Mouse (Mus musculus): ENCODE measurements around the gene Fignl1. TPM values are rescaled to one million over a fixed set of nuclear protein-coding genes. Genes with fewer than 3 reads are reported as not detected.

Fignl1 gene
- polyA plus RNA-seq, 1 experiment from 2014 or later: 16.3 TPM

DNA sequence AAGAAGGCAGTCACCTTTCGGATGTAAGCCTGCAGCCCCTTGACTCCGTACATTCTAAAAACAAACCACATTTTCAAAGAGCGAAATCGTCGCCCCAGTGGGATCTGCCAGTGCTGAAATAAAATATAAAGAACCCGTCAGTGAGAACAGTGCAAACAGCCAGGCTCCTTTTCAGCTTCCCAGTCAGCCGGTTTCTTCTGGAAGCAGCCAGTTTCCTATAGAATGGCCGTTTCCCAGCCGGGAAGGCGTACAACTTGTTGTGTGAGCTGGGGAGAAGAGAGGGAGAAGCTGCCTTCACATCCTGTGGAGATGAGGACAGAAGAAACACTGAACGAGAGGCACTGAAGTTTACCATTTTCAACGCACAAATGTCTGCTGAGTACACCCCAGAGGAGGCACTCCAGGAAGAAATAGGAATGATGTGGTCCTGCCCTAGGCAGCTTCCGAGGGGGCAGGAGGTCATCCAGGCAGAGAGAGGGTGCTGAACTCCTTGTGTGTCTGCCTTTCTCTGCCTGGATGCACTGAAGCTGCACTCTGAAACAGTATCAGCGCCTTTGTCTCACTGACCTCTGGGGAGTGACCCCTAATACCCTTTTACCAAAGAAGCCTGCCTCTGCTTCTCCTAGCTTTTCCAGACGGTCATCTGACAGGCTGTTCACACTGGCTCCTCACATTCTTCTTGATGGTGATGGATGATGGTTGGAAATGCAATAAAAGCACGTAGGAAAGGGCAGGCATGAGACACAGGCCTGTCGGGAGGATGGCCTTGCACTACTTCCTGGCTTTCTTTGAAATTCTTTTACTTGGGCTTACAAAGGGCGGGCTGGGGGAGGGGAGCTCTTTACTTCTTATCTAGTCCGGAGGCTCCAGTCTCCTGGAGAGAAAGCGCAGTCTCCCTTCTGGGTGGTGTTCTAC, 13.7 kb upstream of the Fignl1 start:
- no peak overlapping the region for H3K4me3 ChIP-seq (replicated peaks; ENCODE audit: low read depth, low read length)
- H3K9me3 ChIP-seq (ENCODE audit: control insufficient read depth, low read length): no peaks in the 10 kb centered on the region
- no peaks in the 10 kb centered on the region for H3K36me3 ChIP-seq (ENCODE audit: control insufficient read depth, insufficient read depth, low read length)
- DNase-seq: peak; percentile 69
- peaks cover 20% of the 10 kb centered on the region for H3K4me1 ChIP-seq (ENCODE audit: control insufficient read depth, insufficient read depth, low read length)
- ATAC-seq (ENCODE audit: low FRiP score, low TSS enrichment): no peak
- H3K4me2 ChIP-seq (ENCODE audit: low read length): peak overlapping the region; percentile 40
- 7% methylated on average over 20 of the region's 20 CpGs for WGBS
- peak overlapping the region; percentile 80 for H3K27ac ChIP-seq (replicated peaks; ENCODE audit: low read depth, low read length)
- peak overlapping the region; percentile 36; the same call in 1 of the 2 replicates for H3K9ac ChIP-seq (replicated peaks; ENCODE audit: low read length)
- H3K27me3 ChIP-seq (ENCODE audit: control insufficient read depth, insufficient read depth, low read length): no peaks in the 10 kb centered on the region

DNA sequence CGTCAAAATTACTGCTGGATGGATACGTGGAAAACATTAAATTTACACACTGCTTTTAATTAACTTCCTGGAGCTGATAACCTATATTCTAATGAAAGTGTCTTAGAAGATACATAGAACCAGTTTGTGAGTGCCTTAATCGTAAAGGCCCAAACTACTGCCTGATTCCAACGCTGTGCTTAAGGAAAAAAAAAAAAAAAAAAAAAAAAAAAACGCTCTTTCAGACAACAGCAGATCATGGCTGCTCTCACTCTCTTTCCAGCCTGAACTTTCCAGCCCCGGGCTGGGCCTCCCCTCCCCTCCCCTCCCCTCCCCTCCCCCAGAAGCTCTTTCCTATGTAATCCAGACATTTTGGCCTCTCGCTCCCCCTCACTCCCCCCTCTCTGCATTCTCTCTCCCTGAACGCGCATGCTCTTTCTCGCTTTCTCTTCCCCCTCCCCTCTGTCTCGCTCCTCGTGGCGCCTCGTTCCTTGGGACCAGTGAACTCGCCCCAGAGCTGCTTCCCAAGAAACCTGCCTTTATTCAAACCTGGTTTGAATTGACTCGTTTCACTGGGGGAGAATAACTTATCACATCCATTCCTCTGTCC, 12.7 kb upstream of the Fignl1 start:
- Histone ChIP-seq H3K36me3 (ENCODE audit: control insufficient read depth, insufficient read depth, low read length) (no peaks in the 10 kb centered on the region), H3K4me2 (ENCODE audit: low read length) (peak overlapping the region; percentile 40), H3K4me3 (replicated peaks; ENCODE audit: low read depth, low read length) (no peak overlapping the region), H3K4me1 (ENCODE audit: control insufficient read depth, insufficient read depth, low read length) (peaks cover 20% of the 10 kb centered on the region), H3K27me3 (ENCODE audit: control insufficient read depth, insufficient read depth, low read length) (no peaks in the 10 kb centered on the region), H3K9ac (replicated peaks; ENCODE audit: low read length) (peak overlapping the region; percentile 36; the same call in 1 of the 2 replicates), H3K27ac (replicated peaks; ENCODE audit: low read depth, low read length) (peak overlapping the region; percentile 80), H3K9me3 (ENCODE audit: control insufficient read depth, low read length) (no peaks in the 10 kb centered on the region)
- DNase-seq (peak; percentile 93), ATAC-seq (ENCODE audit: low FRiP score, low TSS enrichment) (peak; percentile 79)
- 6% methylated on average over 16 of the region's 16 CpGs for WGBS

DNA sequence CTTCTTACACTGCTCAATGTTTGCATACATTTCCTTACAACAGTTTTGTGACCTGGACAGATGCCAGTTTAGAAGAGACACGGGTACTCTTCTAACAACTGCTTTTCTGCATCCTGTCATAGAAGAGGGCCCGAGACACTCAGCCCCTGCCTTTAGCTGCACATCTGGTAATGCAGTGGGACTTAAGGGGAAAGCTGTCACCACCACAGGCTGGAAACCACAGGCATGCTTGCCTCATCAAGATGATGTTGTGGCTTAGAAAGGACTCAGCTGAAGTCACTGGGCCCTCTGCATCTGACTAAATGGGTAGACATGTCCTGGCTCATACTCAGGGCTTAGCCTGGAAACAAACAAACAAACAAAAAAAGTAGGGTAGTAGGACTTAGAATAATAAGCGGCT, 12.0 kb upstream of the Fignl1 start:
- Histone ChIP-seq H3K9ac (replicated peaks; ENCODE audit: low read length) (no peak overlapping the region), H3K9me3 (ENCODE audit: control insufficient read depth, low read length) (no peaks in the 10 kb centered on the region), H3K4me1 (ENCODE audit: control insufficient read depth, insufficient read depth, low read length) (peaks cover 20% of the 10 kb centered on the region), H3K4me2 (ENCODE audit: low read length) (no peak overlapping the region), H3K27me3 (ENCODE audit: control insufficient read depth, insufficient read depth, low read length) (no peaks in the 10 kb centered on the region), H3K36me3 (ENCODE audit: control insufficient read depth, insufficient read depth, low read length) (no peaks in the 10 kb centered on the region), H3K27ac (replicated peaks; ENCODE audit: low read depth, low read length) (peak overlapping the region; percentile 46), H3K4me3 (replicated peaks; ENCODE audit: low read depth, low read length) (no peak overlapping the region)
- peak; percentile 31 for DNase-seq
- WGBS: 78% methylated on average over 3 of the region's 3 CpGs
- ATAC-seq (ENCODE audit: low FRiP score, low TSS enrichment): no peak

DNA sequence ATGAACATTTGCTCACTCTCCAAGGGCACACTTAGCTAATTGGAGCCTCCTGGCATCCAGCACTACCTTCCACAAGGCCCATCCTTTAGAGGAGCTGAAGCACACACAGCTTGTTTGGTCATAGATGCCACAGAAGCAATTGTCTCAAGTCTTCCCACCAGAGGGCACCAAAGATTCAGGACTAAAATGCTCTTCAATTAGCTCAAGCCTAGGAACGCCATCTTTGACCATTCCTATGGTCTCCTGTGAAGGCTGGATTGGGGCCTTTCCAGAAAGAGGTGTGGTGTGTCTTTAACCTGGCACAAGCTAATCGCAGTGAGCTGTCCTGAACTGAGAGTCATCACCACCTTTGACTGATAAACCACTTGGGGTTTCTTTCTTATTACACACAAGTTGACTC, 11.5 kb upstream of the Fignl1 start:
- H3K27ac ChIP-seq (replicated peaks; ENCODE audit: low read depth, low read length): 0 out of 2 replicates have a peak overlapping the region, but pooled peaks have one; percentile 46
- peaks cover 20% of the 10 kb centered on the region for H3K4me1 ChIP-seq (ENCODE audit: control insufficient read depth, insufficient read depth, low read length)
- H3K4me2 ChIP-seq (ENCODE audit: low read length): no peak overlapping the region
- no peaks in the 10 kb centered on the region for H3K27me3 ChIP-seq (ENCODE audit: control insufficient read depth, insufficient read depth, low read length)
- DNase-seq (peak; percentile 97), ATAC-seq (ENCODE audit: low FRiP score, low TSS enrichment) (peak; percentile 55)
- no peaks in the 10 kb centered on the region for H3K36me3 ChIP-seq (ENCODE audit: control insufficient read depth, insufficient read depth, low read length)
- no peaks in the 10 kb centered on the region for H3K9me3 ChIP-seq (ENCODE audit: control insufficient read depth, low read length)
- 5% methylated on average over 2 of the region's 2 CpGs for WGBS
- no peak overlapping the region for H3K4me3 ChIP-seq (replicated peaks; ENCODE audit: low read depth, low read length)
- no peak overlapping the region for H3K9ac ChIP-seq (replicated peaks; ENCODE audit: low read length)

DNA sequence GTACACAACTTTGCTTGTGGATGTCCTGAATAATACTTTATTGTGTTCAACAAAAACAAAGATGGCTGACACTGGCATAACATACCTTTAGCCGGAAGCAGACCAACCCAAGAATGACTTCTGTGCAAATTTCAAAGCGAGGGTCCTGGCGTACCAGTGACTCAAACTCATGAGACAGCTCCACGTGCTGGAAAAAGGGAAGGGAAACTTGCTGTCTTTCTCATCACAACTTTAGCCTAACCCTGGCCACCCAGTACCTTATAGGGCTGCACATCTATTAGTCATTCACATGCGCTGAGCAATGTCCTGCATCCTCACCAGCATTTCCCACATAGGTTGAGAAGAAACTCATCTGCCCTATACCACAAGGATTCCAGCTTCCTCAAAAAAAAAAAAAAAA, 10.4 kb upstream of the Fignl1 start:
- H3K9ac ChIP-seq (replicated peaks; ENCODE audit: low read length): no peak overlapping the region
- H3K4me3 ChIP-seq (replicated peaks; ENCODE audit: low read depth, low read length): no peak overlapping the region
- no peak overlapping the region for H3K4me2 ChIP-seq (ENCODE audit: low read length)
- H3K4me1 ChIP-seq (ENCODE audit: control insufficient read depth, insufficient read depth, low read length): peaks cover 16% of the 10 kb centered on the region
- no peak for DNase-seq
- H3K27me3 ChIP-seq (ENCODE audit: control insufficient read depth, insufficient read depth, low read length): no peaks in the 10 kb centered on the region
- no peak overlapping the region for H3K27ac ChIP-seq (replicated peaks; ENCODE audit: low read depth, low read length)
- ATAC-seq (ENCODE audit: low FRiP score, low TSS enrichment): no peak
- H3K9me3 ChIP-seq (ENCODE audit: control insufficient read depth, low read length): no peaks in the 10 kb centered on the region
- WGBS: 93% methylated on average over 5 of the region's 5 CpGs
- no peaks in the 10 kb centered on the region for H3K36me3 ChIP-seq (ENCODE audit: control insufficient read depth, insufficient read depth, low read length)

DNA sequence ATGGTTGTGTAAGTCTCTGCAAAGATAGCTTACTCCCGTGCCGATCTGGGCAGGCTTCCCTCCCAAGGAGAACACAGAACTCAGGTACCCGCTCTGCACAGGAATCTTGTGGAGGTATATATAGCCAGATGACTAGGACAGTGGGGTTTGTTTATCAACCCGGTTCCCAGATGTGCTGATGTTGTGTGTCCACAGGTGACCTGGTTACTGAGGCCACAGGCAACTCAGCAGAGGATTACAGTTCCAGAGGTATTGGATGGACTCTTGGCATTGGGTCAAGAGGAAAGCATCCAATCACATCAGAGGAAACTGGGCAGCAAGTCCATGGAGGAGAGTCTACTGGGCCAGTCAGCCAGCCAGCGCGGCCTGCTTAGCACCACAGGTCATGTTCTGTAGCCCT, 10.0 kb upstream of the Fignl1 start:
- Histone ChIP-seq H3K9ac (replicated peaks; ENCODE audit: low read length) (no peak overlapping the region), H3K4me1 (ENCODE audit: control insufficient read depth, insufficient read depth, low read length) (peaks cover 16% of the 10 kb centered on the region), H3K4me3 (replicated peaks; ENCODE audit: low read depth, low read length) (no peak overlapping the region), H3K4me2 (ENCODE audit: low read length) (no peak overlapping the region), H3K9me3 (ENCODE audit: control insufficient read depth, low read length) (no peaks in the 10 kb centered on the region), H3K36me3 (ENCODE audit: control insufficient read depth, insufficient read depth, low read length) (no peaks in the 10 kb centered on the region), H3K27ac (replicated peaks; ENCODE audit: low read depth, low read length) (no peak overlapping the region), H3K27me3 (ENCODE audit: control insufficient read depth, insufficient read depth, low read length) (no peaks in the 10 kb centered on the region)
- ATAC-seq (ENCODE audit: low FRiP score, low TSS enrichment) (no peak), DNase-seq (no peak)
- WGBS: 92% methylated on average over 6 of the region's 6 CpGs

DNA sequence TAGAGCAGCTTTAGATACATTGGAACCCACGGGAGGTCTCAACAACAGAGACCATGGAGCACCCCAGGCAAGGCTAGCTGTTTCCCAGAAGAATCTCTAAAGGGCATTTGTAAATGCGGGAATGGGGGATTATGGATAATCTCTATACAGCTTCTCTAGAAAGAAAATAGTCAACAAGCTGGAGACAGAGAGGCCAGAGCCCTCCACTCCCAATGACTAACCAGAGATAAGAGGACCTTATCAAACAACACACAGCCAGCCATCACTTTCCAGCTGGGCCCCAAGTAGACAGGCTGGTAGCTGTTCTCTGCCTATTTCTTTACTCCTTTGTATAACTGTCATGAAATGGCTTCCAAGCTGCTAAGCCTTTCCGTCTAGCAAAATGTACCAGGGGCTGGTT, 7.0 kb upstream of the Fignl1 start:
- H3K4me1 ChIP-seq (ENCODE audit: control insufficient read depth, insufficient read depth, low read length): no peaks in the 10 kb centered on the region
- 47% methylated on average over 3 of the region's 3 CpGs for WGBS
- H3K4me2 ChIP-seq (ENCODE audit: low read length): no peak overlapping the region
- no peak overlapping the region for H3K27ac ChIP-seq (replicated peaks; ENCODE audit: low read depth, low read length)
- no peaks in the 10 kb centered on the region for H3K27me3 ChIP-seq (ENCODE audit: control insufficient read depth, insufficient read depth, low read length)
- DNase-seq: no peak
- H3K4me3 ChIP-seq (replicated peaks; ENCODE audit: low read depth, low read length): no peak overlapping the region
- H3K9me3 ChIP-seq (ENCODE audit: control insufficient read depth, low read length): no peaks in the 10 kb centered on the region
- no peak overlapping the region for H3K9ac ChIP-seq (replicated peaks; ENCODE audit: low read length)
- H3K36me3 ChIP-seq (ENCODE audit: control insufficient read depth, insufficient read depth, low read length): no peaks in the 10 kb centered on the region
- no peak for ATAC-seq (ENCODE audit: low FRiP score, low TSS enrichment)

DNA sequence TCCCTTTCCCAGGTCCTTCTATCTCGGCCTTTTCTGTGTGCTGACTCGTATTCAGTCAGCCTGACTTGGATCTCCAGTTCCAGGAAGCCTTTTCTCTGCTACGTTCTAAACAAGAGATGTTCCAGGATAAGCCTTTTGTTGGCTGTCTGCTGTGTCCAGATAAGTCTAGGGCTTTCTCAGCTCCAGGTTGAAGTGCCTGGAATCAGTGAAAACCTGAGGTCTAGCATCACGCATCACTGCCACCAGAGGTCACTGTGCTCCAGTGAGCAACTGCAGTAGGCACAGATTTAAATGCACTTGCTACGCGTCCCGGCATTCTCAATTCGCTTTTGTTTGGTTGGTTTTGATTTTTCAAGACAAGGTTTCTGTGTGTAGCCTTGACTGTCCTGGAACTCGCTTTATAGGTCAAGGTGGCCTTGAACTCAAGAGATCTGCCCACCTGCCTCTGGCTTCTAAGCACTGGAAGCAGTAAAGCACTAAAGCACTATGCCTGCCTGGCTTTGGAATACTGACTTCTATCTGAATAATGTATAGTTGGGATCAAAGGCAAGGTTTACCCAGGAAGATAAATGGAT, 3.2 kb upstream of the Fignl1 start:
- WGBS: 22% methylated on average over 9 of the region's 9 CpGs
- Histone ChIP-seq H3K4me1 (ENCODE audit: control insufficient read depth, insufficient read depth, low read length) (peaks cover 5% of the 10 kb centered on the region; the same call in 1 of the 2 replicates), H3K27ac (replicated peaks; ENCODE audit: low read depth, low read length) (0 out of 2 replicates have a peak overlapping the region, but pooled peaks have one; percentile 21), H3K4me3 (replicated peaks; ENCODE audit: low read depth, low read length) (no peak overlapping the region), H3K27me3 (ENCODE audit: control insufficient read depth, insufficient read depth, low read length) (no peaks in the 10 kb centered on the region), H3K9me3 (ENCODE audit: control insufficient read depth, low read length) (no peaks in the 10 kb centered on the region), H3K4me2 (ENCODE audit: low read length) (peak overlapping the region; percentile 35), H3K9ac (replicated peaks; ENCODE audit: low read length) (0 out of 2 replicates have a peak overlapping the region, but pooled peaks have one; percentile 10), H3K36me3 (ENCODE audit: control insufficient read depth, insufficient read depth, low read length) (no peaks in the 10 kb centered on the region)
- ATAC-seq (ENCODE audit: low FRiP score, low TSS enrichment) (no peak), DNase-seq (peak; percentile 93)
